Mouse (Mus musculus) kidney, postnatal 0 days (tissue): Measurements from ENCODE around the gene Ndufs1. TPM values are rescaled to one million over a fixed set of nuclear protein-coding genes. Genes with fewer than 3 reads are reported as not detected.

Source experiments
- ATAC-seq: fragments of 200-750 bp; cut with Nextera tagmentation; replicated peaks from 2 replicates; pipeline ENCODE4 v1.8.0; 2017; ENCODE audit warnings: low read depth, moderate number of reproducible peaks, moderate TSS enrichment, moderate library complexity; ENCODE audit not compliant: low FRiP score
- DNase-seq: peaks from one replicate; pipeline ENCODE4 v3.0.0-alpha.2; 2016; ENCODE audit warnings: low spot score
- H3K27ac ChIP-seq: fragments of 300-500 bp; sonication (generic); 2 replicates; pipeline ENCODE4 v1.5.1; 2014; ENCODE audit warnings: mild to moderate bottlenecking
- H3K27me3 ChIP-seq: fragments of 300-500 bp; sonication (generic); 2 replicates; pipeline ENCODE4 v1.6.1; 2014; ENCODE audit warnings: low read length, mixed read lengths; ENCODE audit not compliant: insufficient read depth
- H3K36me3 ChIP-seq: fragments of 300-500 bp; sonication (generic); 2 replicates; pipeline ENCODE4 v1.6.1; 2014; ENCODE audit warnings: low read length, mixed read lengths; ENCODE audit not compliant: insufficient read depth
- H3K4me1 ChIP-seq: fragments of 300-500 bp; sonication (generic); replicated peaks from 2 replicates; pipeline ENCODE4 v1.6.1; 2014; ENCODE audit warnings: antibody characterized with exemption, low read length, mixed read lengths; ENCODE audit not compliant: insufficient read depth
- H3K4me2 ChIP-seq: fragments of 300-500 bp; sonication (generic); 2 replicates; pipeline ENCODE4 v1.6.1; 2014; ENCODE audit warnings: mild to moderate bottlenecking, low read length, moderate library complexity, mixed read lengths
- H3K4me3 ChIP-seq: fragments of 300-500 bp; sonication (generic); replicated peaks from 2 replicates; pipeline ENCODE4 v1.5.1; 2014; ENCODE audit warnings: low read depth, low read length
- H3K9ac ChIP-seq: fragments of 300-500 bp; sonication (generic); 2 replicates; pipeline ENCODE4 v1.6.1; 2014; ENCODE audit warnings: low read depth, low read length
- H3K9me3 ChIP-seq: fragments of 300-500 bp; sonication (generic); replicated peaks from 2 replicates; pipeline ENCODE4 v1.6.1; 2016; ENCODE audit warnings: low read length, inconsistent platforms, mixed read lengths
- CTCF ChIP-seq: IDR thresholded peaks from 2 replicates; pipeline ENCODE4 v1.5.1; 2016; ENCODE audit warnings: antibody characterized with exemption, low read depth, mild to moderate bottlenecking, moderate library complexity
- WGBS: fragments of 180-500 bp; shearing (Covaris S2); extraction: QIAGEN DNeasy Blood & Tissue Kit; methylation state at CpG from one replicate; pipeline ENCODE4 v1.1.7; 2014; 5-methylcytosine and 5-hydroxymethylcytosine counted together
- polyA plus RNA-seq: library from polyadenylated mRNA; unstranded; fragments of >200 nt; fragmentation: Nextera tagmentation; extraction: Ambion mirVana; gene quantifications from 2 replicates; pipeline ENCODE4 v1.2.1, GENCODE M21; 2015

Ndufs1 gene
- polyA plus RNA-seq, 1 experiment from 2014 or later = 178 TPM

GRCm38 (mm10) chr1:63201672-63202071 is 25.0 kb upstream of the Ndufs1 start:
- H3K4me3 ChIP-seq = no peak overlapping the region
- no peaks in the 10 kb centered on the region for H3K4me1 ChIP-seq
- no peak for TF ChIP-seq CTCF
- H3K9me3 ChIP-seq = no peaks in the 10 kb centered on the region; the same call in 1 of the 2 replicates
- no peak overlapping the region for H3K27ac ChIP-seq
- DNase-seq = no peak
- H3K27me3 ChIP-seq = no peaks in the 10 kb centered on the region
- no peak overlapping the region for H3K9ac ChIP-seq
- 76% methylated on average over 1 of the region's 1 CpGs for WGBS
- H3K4me2 ChIP-seq = no peak overlapping the region
- no peak for ATAC-seq
- no peaks in the 10 kb centered on the region for H3K36me3 ChIP-seq

GRCm38 (mm10) chr1:63200322-63200721 is 23.7 kb upstream of the Ndufs1 start:
- H3K36me3 ChIP-seq = no peaks in the 10 kb centered on the region
- no peak for TF ChIP-seq CTCF
- H3K9ac ChIP-seq = no peak overlapping the region
- H3K4me3 ChIP-seq = no peak overlapping the region
- no peak for ATAC-seq
- WGBS = 94% methylated on average over 18 of the region's 18 CpGs
- H3K9me3 ChIP-seq = no peaks in the 10 kb centered on the region; the same call in 1 of the 2 replicates
- no peak overlapping the region for H3K27ac ChIP-seq
- no peak for DNase-seq
- H3K27me3 ChIP-seq = no peaks in the 10 kb centered on the region
- H3K4me2 ChIP-seq = no peak overlapping the region
- H3K4me1 ChIP-seq = no peaks in the 10 kb centered on the region

GRCm38 (mm10) chr1:63199387-63199786 is 22.8 kb upstream of the Ndufs1 start:
- H3K4me1 ChIP-seq = no peaks in the 10 kb centered on the region
- H3K36me3 ChIP-seq = no peaks in the 10 kb centered on the region
- H3K4me3 ChIP-seq = no peak overlapping the region
- WGBS = 90% methylated on average over 6 of the region's 6 CpGs
- no peak overlapping the region for H3K4me2 ChIP-seq
- ATAC-seq (no peak), DNase-seq (no peak)
- no peaks in the 10 kb centered on the region for H3K27me3 ChIP-seq
- no peak for TF ChIP-seq CTCF
- no peak overlapping the region for H3K9ac ChIP-seq
- no peaks in the 10 kb centered on the region; the same call in 1 of the 2 replicates for H3K9me3 ChIP-seq
- H3K27ac ChIP-seq = no peak overlapping the region

- H3K27ac ChIP-seq = no peak overlapping the region
- ATAC-seq = no peak
- 36% methylated on average over 5 of the region's 5 CpGs for WGBS
These were observed 19.3 kb upstream of the Ndufs1 start for GRCm38 (mm10) chr1:63195848-63196512.

GRCm38 (mm10) chr1:63192306-63193065 is 15.9 kb upstream of the Ndufs1 start:
- Histone ChIP-seq H3K4me3 (no peak overlapping the region), H3K9me3 (no peaks in the 10 kb centered on the region), H3K27ac (no peak overlapping the region), H3K36me3 (no peaks in the 10 kb centered on the region), H3K4me2 (no peak overlapping the region), H3K4me1 (no peaks in the 10 kb centered on the region), H3K27me3 (no peaks in the 10 kb centered on the region), H3K9ac (no peak overlapping the region)
- TF ChIP-seq CTCF = no peak
- peak; percentile 29 for DNase-seq
- 55% methylated on average over 11 of the region's 11 CpGs for WGBS
- ATAC-seq = no peak

More at GRCm38 (mm10) chr1:63195848-63196512, 19.3 kb upstream of the Ndufs1 start:
- H3K27me3 ChIP-seq = no peaks in the 10 kb centered on the region
- no peak overlapping the region for H3K4me2 ChIP-seq
- no peaks in the 10 kb centered on the region for H3K4me1 ChIP-seq
- peak; percentile 46 for DNase-seq
- no peak for TF ChIP-seq CTCF
- H3K9ac ChIP-seq = no peak overlapping the region
- no peaks in the 10 kb centered on the region for H3K36me3 ChIP-seq
- H3K9me3 ChIP-seq = no peaks in the 10 kb centered on the region; the same call in 1 of the 2 replicates
- H3K4me3 ChIP-seq = no peak overlapping the region

- ATAC-seq = no peak
- Histone ChIP-seq H3K9ac (no peak overlapping the region), H3K27me3 (no peaks in the 10 kb centered on the region), H3K4me2 (no peak overlapping the region), H3K27ac (no peak overlapping the region), H3K9me3 (no peaks in the 10 kb centered on the region), H3K4me3 (no peak overlapping the region), H3K36me3 (no peaks in the 10 kb centered on the region), H3K4me1 (no peaks in the 10 kb centered on the region)
- WGBS = 55% methylated on average over 8 of the region's 8 CpGs
- peak; percentile 48 for DNase-seq
- no peak for TF ChIP-seq CTCF
These were observed 14.2 kb upstream of the Ndufs1 start for GRCm38 (mm10) chr1:63190851-63191250.
